8 mouse cellular contexts compared by ENCODE assay signal in genomic region chr1:71652551-71653399, GRCm38 (mm10). TPM values are rescaled to one million over a fixed set of nuclear protein-coding genes. Genes with fewer than 3 reads are reported as not detected.
DNase-seq lines count a peak whose midpoint lies in the region; ATAC-seq lines count a peak whose summit lies in the region.

Gene Fn1, minus strand, starts transcription at chr1:71653200.

- H3K4me2 ChIP-seq in lung, embryonic 16.5 days (ENCODE audit: low read depth, low read length), result peak within 1 kb of the TSS; percentile 90

- DNase-seq in MN1 (ENCODE audit: low spot score), result peak; percentile 84
- DNase-seq in cerebellum, postnatal 10 days, result peak; percentile 87 to 93
- peak in 1 of 2 experiments; percentile 35 for DNase-seq in frontal cortex, adult 2 months (ENCODE audit: extremely low spot score in 1 of 2, low spot score in 1 of 2)
- peak; percentile 40 for DNase-seq in layer of hippocampus, adult 9-11 months
- peak; percentile 78 for DNase-seq in ovary, adult 18-20 months (ENCODE audit: low spot score)
- DNase-seq in thymus, postnatal 25 days, result peak; percentile 71

- peaks cover 8% of the 10 kb centered on the region for H3K36me3 ChIP-seq in lung, embryonic 16.5 days (ENCODE audit: control insufficient read depth, insufficient read depth, low read length)

- H3K9me3 ChIP-seq in lung, embryonic 16.5 days (ENCODE audit: control insufficient read depth, low read length), result no peaks in the 10 kb centered on the region

- H3K27ac ChIP-seq in lung, embryonic 16.5 days (ENCODE audit: low read length), result peak within 1 kb of the TSS; percentile 95

- peak; percentile 67 to 84 for ATAC-seq in hematopoietic stem cell, adult 5-6 weeks (replicated peaks in 1 of 2; ENCODE audit: insufficient read depth in 1 of 2, low FRiP score in 2 of 2, low TSS enrichment in 1 of 2, low read depth in 1 of 2, poor library complexity in 2 of 2, severe bottlenecking in 2 of 2)
- peak; percentile 96 for ATAC-seq in lung, embryonic 16.5 days (ENCODE audit: low read depth)

- H3K9ac ChIP-seq in lung, embryonic 16.5 days (ENCODE audit: low read length), result peak within 1 kb of the TSS; percentile 85

- peaks cover 17% of the 10 kb centered on the region for H3K4me1 ChIP-seq in lung, embryonic 16.5 days (replicated peaks; ENCODE audit: control insufficient read depth, insufficient read depth, low read length)

- no peaks in the 10 kb centered on the region for H3K27me3 ChIP-seq in lung, embryonic 16.5 days (ENCODE audit: control insufficient read depth, insufficient read depth, low read depth, low read length)

- under 1% methylated on average over 62 of the region's 63 CpGs for WGBS in lung, embryonic 16.5 days

- H3K4me3 ChIP-seq in lung, embryonic 16.5 days (ENCODE audit: low read length), result peak within 1 kb of the TSS; percentile 80

RNA-seq across cellular contexts. Expression of gene Fn1, which starts in this region (rescaled TPM):
- polyA plus RNA-seq in frontal cortex, adult 2 months (2012; rRNA removed), result 66.0 and 67.7 TPM in 2 replicates
- 3.5 and 21.3 TPM in 2 replicates for total RNA-seq in hematopoietic stem cell, adult 5-6 weeks (2017)
- 185 and 189 TPM in 2 replicates for polyA plus RNA-seq in lung, embryonic 16.5 days (2015; fragmentation: Nextera tagmentation; extraction: Ambion mirVana)
